Mouse (Mus musculus): ENCODE results near the gene Rrp1b.

DNA sequence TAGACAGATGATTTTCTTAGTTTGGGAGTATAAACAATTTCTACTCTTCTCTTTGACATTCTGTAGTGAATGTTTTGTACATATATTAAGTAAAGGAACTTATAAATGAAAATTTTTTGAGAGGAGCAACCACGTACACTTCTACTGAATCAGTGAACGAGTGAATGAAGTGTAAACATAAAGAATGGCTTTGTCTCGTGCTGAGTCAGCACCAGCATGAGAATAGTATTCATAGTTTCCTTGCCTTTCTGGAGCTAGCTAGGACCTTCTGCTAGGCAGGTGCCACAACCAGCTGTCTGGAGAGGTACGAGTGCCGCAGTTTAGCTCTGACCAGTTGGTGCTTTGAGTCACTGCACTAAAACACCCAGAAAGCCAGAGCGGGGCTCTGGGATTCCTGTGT lies 14.7 kb downstream of the Rrp1b start:
- TF ChIP-seq CTCF (IDR thresholded peaks at IDR 0.05; ENCODE audit: low read depth, low read length) (no peak), POLR2A (IDR thresholded peaks at IDR 0.05; ENCODE audit: extremely low read depth, insufficient read depth, low read length) (no peak)
